Mouse (Mus musculus): ENCODE data around the gene Kcna5.

DNA sequence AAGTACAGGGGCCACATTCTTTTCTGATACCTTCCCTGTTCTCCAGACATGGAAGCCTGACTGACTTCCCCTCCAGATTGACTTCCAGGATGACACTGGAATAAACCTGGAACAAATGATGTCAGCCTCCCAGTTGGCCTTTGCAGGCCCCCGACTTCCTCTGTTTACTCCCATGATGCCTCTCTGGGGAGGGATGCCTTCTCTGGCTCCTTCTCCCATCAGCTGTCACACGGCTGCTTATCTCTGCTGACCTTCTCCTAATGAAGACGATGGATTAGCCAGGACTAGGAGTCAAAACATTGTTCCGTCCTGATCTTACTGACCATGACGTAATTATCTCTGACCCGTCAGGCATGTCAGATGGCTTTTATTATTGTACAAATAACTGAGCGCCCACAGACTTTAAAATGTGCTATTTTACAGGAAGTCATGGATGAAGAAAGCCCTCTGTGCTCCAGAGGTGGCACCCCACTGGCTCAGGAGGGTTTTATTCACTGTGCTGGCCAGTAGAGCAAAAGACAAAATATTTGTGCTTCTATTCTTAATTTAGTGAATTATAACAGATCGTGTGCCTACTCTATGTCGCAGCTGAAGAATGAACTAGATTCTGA is 32.4 kb downstream of the Kcna5 start:
- no peak for TF ChIP-seq CTCF (IDR thresholded peaks at IDR 0.05; ENCODE audit: borderline replicate concordance, control insufficient read depth, extremely low read depth, insufficient read depth, low read length, poor library complexity)
- TF ChIP-seq POLR2A (IDR thresholded peaks at IDR 0.05; ENCODE audit: control insufficient read depth, extremely low read depth, insufficient read depth, low read length, poor library complexity), result no peak
